8 mouse cellular contexts compared by ENCODE assay signal in genomic region chr19:8880311-8881033, GRCm38 (mm10). TPM values are rescaled to one million over a fixed set of nuclear protein-coding genes. Genes with fewer than 3 reads are reported as not detected.
DNase-seq lines count a peak whose midpoint lies in the region; ATAC-seq and TF ChIP-seq lines count a peak whose summit lies in the region.

Uqcc3 (minus strand) TSS chr19:8880923.

- ATAC-seq in hindbrain, embryonic 11.5 days (ENCODE audit: low FRiP score) = peak; percentile 97
- ATAC-seq in lung, postnatal 0 days = peak; percentile 98

- H3K9ac ChIP-seq in hindbrain, embryonic 11.5 days (ENCODE audit: low read depth, low read length) = peak within 1 kb of the TSS; percentile 91
- H3K9ac ChIP-seq in lung, postnatal 0 days (replicated peaks; ENCODE audit: low read depth) = peak within 1 kb of the TSS; percentile 89

- TF ChIP-seq EP300 in lung, postnatal 0 days (IDR thresholded peaks at IDR 0.05) = 0 out of 2 replicates have a peak, but pooled peaks have one; percentile 12

- no peaks in the 10 kb centered on the region for H3K4me1 ChIP-seq in hindbrain, embryonic 11.5 days (replicated peaks; ENCODE audit: control insufficient read depth, insufficient read depth, low read length)
- no peaks in the 10 kb centered on the region for H3K4me1 ChIP-seq in lung, postnatal 0 days (ENCODE audit: insufficient read depth, low read depth, low read length)

- WGBS in hindbrain, embryonic 11.5 days = under 1% methylated on average over 42 of the region's 42 CpGs
- WGBS in lung, postnatal 0 days = 0% methylated on average over 42 of the region's 42 CpGs

- no peaks in the 10 kb centered on the region for H3K36me3 ChIP-seq in hindbrain, embryonic 11.5 days (ENCODE audit: control insufficient read depth, insufficient read depth, low read length)
- 0 out of 2 replicates have a peak, but pooled peaks cover 3% of the 10 kb centered on the region for H3K36me3 ChIP-seq in lung, postnatal 0 days (ENCODE audit: insufficient read depth, low read length)

- no peaks in the 10 kb centered on the region for H3K27me3 ChIP-seq in hindbrain, embryonic 11.5 days (ENCODE audit: control insufficient read depth, insufficient read depth, low read length)
- no peaks in the 10 kb centered on the region for H3K27me3 ChIP-seq in lung, postnatal 0 days (replicated peaks; ENCODE audit: insufficient read depth, low read length)

- no peaks in the 10 kb centered on the region for H3K9me3 ChIP-seq in hindbrain, embryonic 11.5 days (ENCODE audit: control insufficient read depth, low read length)
- no peaks in the 10 kb centered on the region for H3K9me3 ChIP-seq in lung, postnatal 0 days (ENCODE audit: low read length)

- peak within 1 kb of the TSS; percentile 83 for H3K4me2 ChIP-seq in hindbrain, embryonic 11.5 days (replicated peaks; ENCODE audit: low read depth, low read length)
- H3K4me2 ChIP-seq in lung, postnatal 0 days (replicated peaks; ENCODE audit: low read depth, low read length) = peak within 1 kb of the TSS; percentile 79

- TF ChIP-seq CTCF in lung, postnatal 0 days (IDR thresholded peaks at IDR 0.05) = no peak

- peak; percentile 94 for DNase-seq in NIH3T3 (ENCODE audit: low read depth)
- DNase-seq in cerebellum, postnatal 10 days = peak; percentile 93
- DNase-seq in frontal cortex, postnatal 10 days (ENCODE audit: low spot score in 2 of 2) = peak; percentile 85 to 87
- DNase-seq in hindbrain, embryonic 11.5 days (ENCODE audit: low spot score) = peak; percentile 88
- peak; percentile 82 to 87 for DNase-seq in layer of hippocampus, postnatal 10 days (ENCODE audit: low spot score in 2 of 2)
- DNase-seq in lung, postnatal 0 days (ENCODE audit: low spot score) = peak; percentile 95
- peak; percentile 76 for DNase-seq in ovary, postnatal 10 days (ENCODE audit: low spot score)
- DNase-seq in thymus, postnatal 0 days (ENCODE audit: low spot score) = peak; percentile 92

- peak within 1 kb of the TSS; percentile 80 for H3K27ac ChIP-seq in hindbrain, embryonic 11.5 days (ENCODE audit: low read depth, low read length)
- peak within 1 kb of the TSS; percentile 91 for H3K27ac ChIP-seq in lung, postnatal 0 days (ENCODE audit: low read length)

- peak within 1 kb of the TSS; percentile 82 for H3K4me3 ChIP-seq in hindbrain, embryonic 11.5 days (ENCODE audit: low read depth, low read length)
- peak within 1 kb of the TSS; percentile 67 for H3K4me3 ChIP-seq in lung, postnatal 0 days (ENCODE audit: low read depth, low read length)

RNA-seq across cellular contexts. Expression of gene Uqcc3, which starts in this region (rescaled TPM):
- polyA plus RNA-seq in hindbrain, embryonic 11.5 days (2014; fragmentation: Nextera tagmentation; extraction: Ambion mirVana) = 56.1 and 57.2 TPM in 2 replicates
- 10 to 100 TPM; 32.1 to 37.5 TPM for total RNA-seq in layer of hippocampus, postnatal 10 days (2021)
- 75.2 and 84.3 TPM in 2 replicates for polyA plus RNA-seq in lung, postnatal 0 days (2015; fragmentation: Nextera tagmentation; extraction: Ambion mirVana)
- polyA plus RNA-seq in thymus, postnatal 0 days (2015; fragmentation: Nextera tagmentation; extraction: Ambion mirVana) = 106 and 119 TPM in 2 replicates

Comparison
In these comparisons a context has a peak if more than half of its experiments do, and no peak if none do; other contexts are left out.
1. Peak in every context shown above with its lines: DNase-seq, ATAC-seq, H3K4me3 ChIP-seq and H3K27ac ChIP-seq.